Comparison of ENCODE assay signal across 9 mouse cellular contexts in genomic region chr2:139381628-139382027, GRCm38 (mm10).
DNase-seq lines count a peak whose midpoint lies in the region; ATAC-seq and TF ChIP-seq lines count a peak whose summit lies in the region.
"Had no signal": no experiment of that assay in that cellular context is flagged by ENCODE, and none has a peak within 500 bp of the region (broad histone marks: within the 10 kb centered on the region; RNA-seq: fewer than 3 reads in every experiment).

No protein-coding gene starts in this region.

- H3K9me3 ChIP-seq in CH12.LX (replicated peaks; ENCODE audit: low read length) = no peaks in the 10 kb centered on the region
- H3K9me3 ChIP-seq in embryonic facial prominence, embryonic 11.5 days (replicated peaks; ENCODE audit: control insufficient read depth, low read length) = no peaks in the 10 kb centered on the region
- H3K9me3 ChIP-seq in heart, embryonic 11.5 days (replicated peaks; ENCODE audit: control insufficient read depth, low read length) = no peaks in the 10 kb centered on the region
- no peaks in the 10 kb centered on the region for H3K9me3 ChIP-seq in limb, embryonic 15.5 days
- H3K9me3 ChIP-seq: heart, embryonic 13.5 days had no signal

- peak; percentile 82 for TF ChIP-seq RAD21 in CH12.LX (IDR thresholded peaks at IDR 0.05; ENCODE audit: low read depth, low read length)

- dilution Hi-C loops in CH12.LX (cut with MboI; ENCODE audit: extremely low pct_ligation_motif_present, extremely low pct_unique_long_range_greater_than_20kb, low sequenced_read_pairs) = no loop called here

- no peaks in the 10 kb centered on the region for H3K4me1 ChIP-seq in CH12.LX (ENCODE audit: control insufficient read depth in 1 of 2, insufficient read depth in 2 of 2)
- H3K4me1 ChIP-seq in embryonic facial prominence, embryonic 11.5 days (ENCODE audit: control insufficient read depth, insufficient read depth, low read length) = no peaks in the 10 kb centered on the region
- H3K4me1 ChIP-seq in heart, embryonic 11.5 days (ENCODE audit: control insufficient read depth, insufficient read depth, low read length) = no peaks in the 10 kb centered on the region
- no peaks in the 10 kb centered on the region for H3K4me1 ChIP-seq in limb, embryonic 15.5 days
- H3K4me1 ChIP-seq: heart, embryonic 13.5 days had no signal

- ATAC-seq in embryonic facial prominence, embryonic 11.5 days (replicated peaks; ENCODE audit: insufficient number of reproducible peaks, low FRiP score, low TSS enrichment, low read depth) = peak; percentile 88
- ATAC-seq in heart, embryonic 11.5 days (replicated peaks; ENCODE audit: insufficient number of reproducible peaks, low FRiP score, low TSS enrichment) = peak; percentile 59; the same call in 1 of the 2 replicates
- ATAC-seq in limb, embryonic 15.5 days (ENCODE audit: insufficient number of reproducible peaks, low FRiP score, low TSS enrichment, low read depth) = peak; percentile 52; the same call in 1 of the 2 replicates

- in situ Hi-C loops in CH12.LX (cut with MboI; ENCODE audit: low pct_ligation_motif_present, low pct_unique_long_range_greater_than_20kb, low sequenced_read_pairs) = loop anchor here (25.0 kb wide), 1 partner anchor 206 kb away; no protein-coding TSS in a partner anchor

- H3K27me3 ChIP-seq in CH12.LX (replicated peaks) = peaks cover 20% of the 10 kb centered on the region
- no peaks in the 10 kb centered on the region for H3K27me3 ChIP-seq in embryonic facial prominence, embryonic 11.5 days (ENCODE audit: control insufficient read depth, insufficient read depth, low read length)
- H3K27me3 ChIP-seq in heart, embryonic 11.5 days (ENCODE audit: control insufficient read depth, insufficient read depth, low read length) = no peaks in the 10 kb centered on the region
- no peaks in the 10 kb centered on the region for H3K27me3 ChIP-seq in limb, embryonic 15.5 days
- H3K27me3 ChIP-seq: heart, embryonic 13.5 days had no signal

- no peaks in the 10 kb centered on the region for H3K79me2 ChIP-seq in CH12.LX (replicated peaks; ENCODE audit: control insufficient read depth, extremely low read depth, insufficient read depth, poor library complexity, severe bottlenecking)

- no peak for TF ChIP-seq POLR2A in CH12.LX (IDR thresholded peaks at IDR 0.05; ENCODE audit: low read depth, low read length)

- 0% methylated on average over 1 of the region's 1 CpGs for WGBS in embryonic facial prominence, embryonic 11.5 days
- 0% methylated on average over 1 of the region's 1 CpGs for WGBS in heart, embryonic 11.5 days (ENCODE audit: insufficient replicate concordance)
- WGBS in limb, embryonic 15.5 days = 3% methylated on average over 1 of the region's 1 CpGs

- no peak overlapping the region for H3K4me3 ChIP-seq in CH12.LX (replicated peaks in 1 of 3; ENCODE audit: low read depth in 2 of 3, low read length in 2 of 3, poor library complexity in 1 of 3)
- H3K4me3 ChIP-seq in embryonic facial prominence, embryonic 11.5 days (ENCODE audit: low read depth, low read length) = no peak overlapping the region
- no peak overlapping the region for H3K4me3 ChIP-seq in heart, embryonic 11.5 days (ENCODE audit: low read depth, low read length)
- no peak overlapping the region for H3K4me3 ChIP-seq in limb, embryonic 15.5 days
- H3K4me3 ChIP-seq: heart, embryonic 13.5 days had no signal

- H3K27ac ChIP-seq in CH12.LX (ENCODE audit: insufficient read depth, low read depth) = no peak overlapping the region
- H3K27ac ChIP-seq in embryonic facial prominence, embryonic 11.5 days (replicated peaks; ENCODE audit: low read depth, low read length) = no peak overlapping the region
- no peak overlapping the region for H3K27ac ChIP-seq in heart, embryonic 11.5 days (ENCODE audit: low read depth, low read length)
- H3K27ac ChIP-seq in limb, embryonic 15.5 days = no peak overlapping the region
- H3K27ac ChIP-seq: heart, embryonic 13.5 days had no signal

- peak; percentile 48 to 83 for TF ChIP-seq CTCF in CH12.LX (conservative IDR thresholded peaks at IDR 0.05 in 1 of 2, IDR thresholded peaks at IDR 0.05 in 1 of 2; ENCODE audit: low read depth in 2 of 2, low read length in 2 of 2)

- no peaks in the 10 kb centered on the region for H3K36me3 ChIP-seq in CH12.LX (replicated peaks in 1 of 2; ENCODE audit: control insufficient read depth in 1 of 2, insufficient read depth in 1 of 2, low read length in 1 of 2)
- no peaks in the 10 kb centered on the region for H3K36me3 ChIP-seq in embryonic facial prominence, embryonic 11.5 days (replicated peaks; ENCODE audit: control insufficient read depth, insufficient read depth, low read depth, low read length)
- H3K36me3 ChIP-seq in heart, embryonic 11.5 days (ENCODE audit: control insufficient read depth, insufficient read depth, low read length) = no peaks in the 10 kb centered on the region
- H3K36me3 ChIP-seq in limb, embryonic 15.5 days = no peaks in the 10 kb centered on the region
- H3K36me3 ChIP-seq: heart, embryonic 13.5 days had no signal

- H3K9ac ChIP-seq in CH12.LX (ENCODE audit: insufficient read depth, low read depth) = no peak overlapping the region
- no peak overlapping the region for H3K9ac ChIP-seq in embryonic facial prominence, embryonic 11.5 days (replicated peaks; ENCODE audit: low read length)
- no peak overlapping the region for H3K9ac ChIP-seq in heart, embryonic 11.5 days (ENCODE audit: low read depth, low read length)
- H3K9ac ChIP-seq in limb, embryonic 15.5 days = no peak overlapping the region
- H3K9ac ChIP-seq: heart, embryonic 13.5 days had no signal

- no peak overlapping the region for H3K4me2 ChIP-seq in CH12.LX (ENCODE audit: insufficient read depth, low read depth, poor library complexity, severe bottlenecking)
- H3K4me2 ChIP-seq in embryonic facial prominence, embryonic 11.5 days (ENCODE audit: low read depth, low read length) = no peak overlapping the region
- H3K4me2 ChIP-seq in heart, embryonic 11.5 days = no peak overlapping the region
- no peak overlapping the region for H3K4me2 ChIP-seq in limb, embryonic 15.5 days
- H3K4me2 ChIP-seq: heart, embryonic 13.5 days had no signal

- peak; percentile 66 for DNase-seq in CH12.LX (ENCODE audit: extremely low read depth)
- DNase-seq in adrenal gland, postnatal 25 days = peak; percentile 63
- peak; percentile 88 for DNase-seq in embryonic facial prominence, embryonic 11.5 days (ENCODE audit: low spot score)
- peak; percentile 78 for DNase-seq in kidney, postnatal 10 days
- DNase-seq in neural tube, embryonic 10.5 days (ENCODE audit: extremely low spot score, low spot score) = peak; percentile 72
- DNase-seq in thymus, postnatal 25 days = peak; percentile 18

- TF ChIP-seq EP300 in CH12.LX (IDR thresholded peaks at IDR 0.05; ENCODE audit: low read length) = no peak

TF ChIP-seq in CH12.LX, 34 proteins besides CTCF, POLR2A, EP300 and RAD21:
- peak; percentile 64 for TF ChIP-seq ZNF384 (IDR thresholded peaks at IDR 0.05; ENCODE audit: low read depth, low read length)
- TF ChIP-seq SMC3 (IDR thresholded peaks at IDR 0.05; ENCODE audit: low read depth, low read length) = peak; percentile 57
- TF ChIP-seq MEF2A (IDR thresholded peaks at IDR 0.05; ENCODE audit: borderline replicate concordance, low read depth, low read length) = no peak
TF ChIP-seq in CH12.LX: peak in this region for 2.

Comparison
In these comparisons a context has a peak if more than half of its experiments do, and no peak if none do; other contexts are left out.
1. DNase-seq: peak in every context shown above with its lines; median percentile 88 in embryonic facial prominence, embryonic 11.5 days; 78 in kidney, postnatal 10 days; 72 in neural tube, embryonic 10.5 days; 66 in CH12.LX; 63 in adrenal gland, postnatal 25 days; 18 in thymus, postnatal 25 days.